In genomic region chr15:6742337-6743025, GRCm38 (mm10) we compare ENCODE assay signal across 17 mouse cellular contexts. TPM values are rescaled to one million over a fixed set of nuclear protein-coding genes. Genes with fewer than 3 reads are reported as not detected.
DNase-seq lines count a peak whose midpoint lies in the region; ATAC-seq and TF ChIP-seq lines count a peak whose summit lies in the region.
"Had no signal": no experiment of that assay in that cellular context is flagged by ENCODE, and none has a peak within 500 bp of the region (broad histone marks: within the 10 kb centered on the region; RNA-seq: fewer than 3 reads in every experiment).

No protein-coding gene starts in this region.

- no peak overlapping the region for H3K4me2 ChIP-seq in intestine, postnatal 0 days (replicated peaks; ENCODE audit: low read depth)
- H3K4me2 ChIP-seq: hindbrain, embryonic 15.5 days; kidney, embryonic 15.5 days; neural tube, embryonic 13.5 days had no signal

- H3K9me3 ChIP-seq in intestine, postnatal 0 days (ENCODE audit: control insufficient read depth) = no peaks in the 10 kb centered on the region
- H3K9me3 ChIP-seq: hindbrain, embryonic 15.5 days; kidney, embryonic 15.5 days; neural tube, embryonic 13.5 days had no signal

- no peak overlapping the region for H3K9ac ChIP-seq in intestine, postnatal 0 days (ENCODE audit: low read depth, low read length)
- H3K9ac ChIP-seq: hindbrain, embryonic 15.5 days; kidney, embryonic 15.5 days; neural tube, embryonic 13.5 days had no signal

- TF ChIP-seq CTCF in intestine, postnatal 0 days (IDR thresholded peaks at IDR 0.05; ENCODE audit: low read depth) = no peak

- no peak overlapping the region for H3K27ac ChIP-seq in intestine, postnatal 0 days (ENCODE audit: low read depth, low read length)
- H3K27ac ChIP-seq: hindbrain, embryonic 15.5 days; kidney, embryonic 15.5 days; layer of hippocampus, adult 2 months; macrophage; neural tube, embryonic 13.5 days had no signal

- ATAC-seq in megakaryocyte, adult 5-6 weeks (ENCODE audit: poor library complexity, severe bottlenecking) = no peak
- no peak for ATAC-seq in intestine, postnatal 0 days

- intact Hi-C loops in heart, postnatal 14 days (cut with DNase I) = no loop called here

- no peaks in the 10 kb centered on the region for H3K27me3 ChIP-seq in intestine, postnatal 0 days (replicated peaks; ENCODE audit: control insufficient read depth, insufficient read depth, low read length)
- H3K27me3 ChIP-seq: hindbrain, embryonic 15.5 days; kidney, embryonic 15.5 days; neural tube, embryonic 13.5 days had no signal

- no peak overlapping the region for H3K4me3 ChIP-seq in intestine, postnatal 0 days (ENCODE audit: low read depth, low read length)
- H3K4me3 ChIP-seq: hindbrain, embryonic 15.5 days; kidney, embryonic 15.5 days; layer of hippocampus, adult 2 months; neural tube, embryonic 13.5 days had no signal

- WGBS in intestine, postnatal 0 days = 76% methylated on average over 13 of the region's 13 CpGs

- peaks cover 23% of the 10 kb centered on the region for H3K36me3 ChIP-seq in intestine, postnatal 0 days (ENCODE audit: control insufficient read depth, insufficient read depth)

- peak; percentile 37 for DNase-seq in ES-CJ7 (ENCODE audit: low read depth, low spot score)
- peak; percentile 40 for DNase-seq in adrenal gland, postnatal 10 days
- DNase-seq in heart, adult 8-10 months (ENCODE audit: low spot score) = peak; percentile 21
- peak; percentile 16 to 47 for DNase-seq in heart, postnatal 14 days
- no peak for DNase-seq in thymus, postnatal 0 days (ENCODE audit: low spot score)
- DNase-seq in kidney, adult 18-20 months = no peak
- DNase-seq: cerebellum, adult 18-20 months; embryo, embryonic 11 days; liver; right cerebral cortex, adult 18-20 months had no signal

- H3K4me1 ChIP-seq in intestine, postnatal 0 days (replicated peaks; ENCODE audit: control insufficient read depth, insufficient read depth, low read length) = no peaks in the 10 kb centered on the region
- H3K4me1 ChIP-seq: hindbrain, embryonic 15.5 days; neural tube, embryonic 13.5 days had no signal

RNA-seq across cellular contexts. Expression of gene Rictor, which starts 34.3 kb away (rescaled TPM):
- total RNA-seq in adrenal gland, postnatal 10 days (2021) = 10 to 100 TPM; 23.5 to 27.0 TPM
- total RNA-seq in heart, adult 8-10 months (2022) = 10 to 100 TPM; 10.3 to 12.8 (median 11.7) TPM
- 10 to 100 TPM; 15.7 to 16.5 TPM for total RNA-seq in heart, postnatal 14 days (2021)
- polyA plus RNA-seq in thymus, postnatal 0 days (2015; fragmentation: Nextera tagmentation; extraction: Ambion mirVana) = 60.2 and 75.7 TPM in 2 replicates
- 24.3 and 28.7 TPM in 2 replicates for total RNA-seq in megakaryocyte, adult 5-6 weeks (2015)
- total RNA-seq in megakaryocyte, adult 5-6 weeks (2017) = 26.0 and 30.8 TPM in 2 replicates
- 13.5 and 15.7 TPM in 2 replicates for polyA plus RNA-seq in intestine, postnatal 0 days (2015; fragmentation: Nextera tagmentation; extraction: Ambion mirVana)

Comparison
In these comparisons a context has a peak if more than half of its experiments do, and no peak if none do; other contexts are left out.
1. DNase-seq: peak in ES-CJ7 (single experiment), adrenal gland, postnatal 10 days (single experiment), heart, adult 8-10 months (single experiment) and heart, postnatal 14 days (2 of 2); none in thymus, postnatal 0 days (single experiment) and kidney, adult 18-20 months (single experiment).